Mouse (Mus musculus) spleen, postnatal 36 days (tissue): ENCODE measurements around the gene B4galt5.
A peak's percentile ranks its signal among the peaks of the same experiment; 100 is the strongest.

Source experiments
- DNase-seq, 2 experiments: peaks; one replicate each; pipeline ENCODE4 v3.0.0; 2022; ENCODE audit warnings: low spot score in 2 of 2, mixed read lengths in 1 of 2

The B4galt5 gene

GRCm38 (mm10) chr2:167332336-167332987 is 16.5 kb downstream of the B4galt5 start:
- DNase-seq, result no peak

- DNase-seq, result no peak
These were observed 17.5 kb downstream of the B4galt5 start for GRCm38 (mm10) chr2:167331432-167331921.

DNA sequence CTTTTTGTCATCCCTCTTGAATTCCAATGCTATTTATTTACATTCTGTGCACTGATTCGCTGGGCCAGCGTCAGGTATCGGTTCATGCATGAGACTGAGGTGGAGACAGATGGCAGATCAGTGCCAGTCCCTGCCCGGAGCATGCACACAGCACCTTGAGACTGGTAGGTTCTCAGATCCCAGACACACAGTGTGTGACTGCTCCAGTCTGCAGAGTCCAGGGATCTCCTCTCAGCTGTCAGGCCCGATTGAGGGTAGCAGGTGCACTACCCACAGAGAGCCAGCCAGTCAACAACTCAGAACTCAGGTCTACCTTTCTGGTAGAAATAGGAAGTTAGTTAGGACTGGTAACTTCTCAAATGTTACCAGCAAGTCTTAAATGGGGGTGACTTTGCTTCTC is 18.4 kb downstream of the B4galt5 start:
- DNase-seq, result no peak

DNA sequence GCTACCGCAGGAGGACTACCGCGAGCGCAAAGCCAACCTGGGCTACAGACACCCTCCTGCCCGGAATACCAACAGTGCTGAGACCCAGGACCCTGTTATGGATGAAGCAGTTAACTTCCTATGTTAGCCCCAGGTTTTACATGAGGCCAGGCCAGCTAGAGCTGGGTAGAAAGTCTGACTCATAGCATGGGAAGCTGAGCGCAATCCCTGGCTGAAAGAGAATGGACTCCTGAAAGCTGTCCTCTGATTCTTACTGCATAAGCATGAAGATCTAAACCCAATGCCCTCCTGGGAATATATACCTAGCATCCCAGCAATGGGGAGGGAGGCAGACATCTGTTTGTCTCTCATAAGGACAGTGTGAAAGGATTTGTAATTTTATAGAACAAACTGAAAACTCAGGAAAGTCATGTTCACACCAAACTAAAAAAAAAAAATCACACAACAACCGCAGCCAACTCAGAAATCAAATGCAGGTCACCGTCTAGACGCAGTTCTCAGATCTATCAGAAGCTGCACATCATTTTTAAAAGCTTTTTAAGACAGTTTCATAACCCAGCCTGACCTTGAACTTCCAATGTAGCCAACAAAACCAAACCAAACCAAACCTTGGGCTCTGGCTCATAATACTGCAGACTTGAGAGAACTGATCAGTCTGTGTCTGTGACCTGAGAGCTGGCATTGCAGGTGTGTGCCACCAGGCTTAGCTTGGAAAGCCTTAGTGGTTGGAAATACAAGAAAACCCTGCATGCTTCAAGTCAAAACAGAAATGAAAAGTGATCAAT is 19.3 kb downstream of the B4galt5 start:
- DNase-seq, result no peak

GRCm38 (mm10) chr2:167328340-167328739 is 20.6 kb downstream of the B4galt5 start:
- DNase-seq, result no peak

- no peak for DNase-seq
These were observed 22.4 kb downstream of the B4galt5 start for GRCm38 (mm10) chr2:167326582-167326981.

- DNase-seq, result no peak
These were observed 24.6 kb downstream of the B4galt5 start for GRCm38 (mm10) chr2:167324151-167324930.

DNA sequence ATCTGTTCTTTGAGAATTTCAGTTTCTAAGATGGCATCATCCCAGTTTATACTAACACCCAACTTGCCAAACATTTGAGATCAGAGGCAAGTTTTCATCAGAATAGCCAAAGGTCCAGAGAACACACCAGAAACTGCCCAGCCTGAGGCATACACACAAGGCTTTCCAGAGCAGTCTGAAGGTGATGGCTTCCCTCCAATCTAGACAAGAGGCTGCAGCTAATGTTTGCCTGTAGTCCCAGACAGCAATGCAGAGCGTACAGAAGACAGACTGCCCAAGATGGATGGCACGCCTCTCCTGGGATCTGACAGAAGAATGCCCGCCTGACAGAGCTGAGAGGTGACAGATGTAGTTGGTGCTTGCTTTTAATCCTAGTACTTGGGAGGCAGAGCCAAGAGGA is 25.9 kb downstream of the B4galt5 start:
- DNase-seq, result no peak

GRCm38 (mm10) chr2:167321372-167321771 is 27.6 kb downstream of the B4galt5 start:
- DNase-seq, result no peak

- no peak for DNase-seq
These were observed 30.0 kb downstream of the B4galt5 start for GRCm38 (mm10) chr2:167318981-167319380.

DNA sequence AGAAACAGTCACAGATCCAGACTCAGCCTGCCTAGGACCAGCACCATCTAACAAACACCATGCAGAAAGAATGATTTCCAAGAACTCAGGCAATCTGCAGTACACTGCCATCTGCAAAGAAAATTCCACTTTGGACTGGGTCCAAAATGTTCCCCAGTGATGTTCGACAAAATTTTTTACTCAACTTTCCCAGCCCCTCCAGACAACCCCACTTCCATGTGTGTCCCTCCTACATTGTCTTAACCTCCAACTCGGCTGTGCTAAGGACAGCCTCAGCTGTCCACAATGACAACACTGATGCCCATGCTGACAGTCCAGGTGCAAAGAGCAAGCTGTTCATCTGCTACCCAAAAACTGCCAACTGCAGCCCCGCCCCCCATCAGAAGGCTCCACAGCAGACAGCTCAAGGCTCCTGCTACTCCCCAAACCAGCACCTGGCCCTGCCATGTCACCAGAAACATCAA is 32.2 kb downstream of the B4galt5 start:
- DNase-seq, result no peak

GRCm38 (mm10) chr2:167314491-167314890 is 34.5 kb downstream of the B4galt5 start:
- no peak for DNase-seq

DNA sequence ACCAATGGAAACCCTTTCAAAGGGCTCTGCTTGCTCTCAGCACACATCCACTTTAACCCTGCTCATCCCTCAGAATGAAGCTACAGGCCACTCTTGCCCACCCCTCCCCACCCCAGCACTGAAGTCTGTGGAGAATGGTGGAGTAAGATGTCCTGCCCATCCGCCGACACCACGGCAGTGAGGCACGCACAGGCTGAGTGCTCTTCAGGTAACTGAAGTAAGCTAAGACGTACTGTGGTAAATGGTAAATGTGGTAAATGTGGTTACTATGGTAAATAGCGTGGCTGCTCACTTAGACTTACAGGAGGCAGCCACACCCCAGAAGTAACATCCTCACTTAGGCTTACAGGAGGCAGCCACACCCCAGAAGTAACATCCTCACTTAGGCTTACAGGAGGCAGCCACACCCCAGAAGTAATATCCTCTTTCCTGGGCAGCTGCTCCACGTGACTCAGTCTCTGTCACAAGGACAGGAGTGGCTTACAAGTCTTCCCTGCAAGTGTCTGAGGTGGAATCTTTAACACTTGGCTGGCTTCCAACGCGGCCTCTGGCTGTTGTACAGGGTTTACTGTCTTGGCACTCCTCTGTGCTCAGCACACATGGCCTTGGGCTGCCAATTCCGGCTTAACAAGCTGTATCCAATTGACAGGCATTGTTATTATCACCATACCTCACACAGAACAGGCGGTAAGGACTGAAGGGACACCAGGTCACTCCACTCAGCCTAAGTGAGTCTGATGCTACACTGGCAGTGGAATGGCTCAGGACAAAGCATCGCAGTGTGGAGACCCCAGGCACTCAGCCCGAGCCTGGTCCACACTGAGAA is 35.3 kb downstream of the B4galt5 start:
- DNase-seq, result peak; percentile 49 to 55

DNA sequence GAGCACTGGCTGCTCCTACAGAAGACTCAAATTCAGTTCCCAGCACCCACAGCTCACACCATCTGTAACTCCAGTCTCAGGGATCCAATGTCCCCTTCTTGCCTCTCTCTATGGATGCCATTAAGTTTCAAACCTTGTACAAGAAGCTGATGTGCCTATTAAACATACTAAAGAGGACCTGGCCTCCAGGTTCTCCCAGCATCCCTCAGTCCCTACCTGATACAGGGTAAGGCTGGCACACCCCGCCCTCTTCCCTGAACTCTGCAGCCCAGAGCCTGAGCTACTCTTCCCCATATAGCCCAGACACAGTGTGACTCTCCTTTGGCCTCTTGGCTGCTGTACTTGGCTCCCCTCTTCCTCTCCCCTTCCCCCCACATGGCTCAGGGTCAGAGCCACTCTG is 38.9 kb downstream of the B4galt5 start:
- DNase-seq, result no peak

DNA sequence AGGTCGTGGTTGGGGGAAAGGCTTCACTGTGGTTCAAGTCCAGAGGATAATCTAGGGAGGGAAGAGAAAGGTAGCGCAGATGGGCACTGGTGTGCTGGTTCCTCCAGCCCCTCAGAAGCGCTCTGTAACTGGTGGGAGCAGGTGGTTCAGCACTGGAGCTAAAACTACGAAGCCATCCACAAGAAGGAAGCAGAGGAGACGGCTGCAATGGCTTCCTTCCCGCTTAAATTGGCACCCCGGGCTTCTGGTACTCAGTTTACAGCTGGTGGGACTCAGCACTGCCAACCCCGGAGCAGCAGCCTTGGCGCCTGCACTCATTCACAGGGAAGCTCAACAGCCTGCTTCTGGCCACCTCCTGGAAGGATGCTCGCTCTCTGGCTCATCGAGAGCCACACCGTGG is 39.7 kb downstream of the B4galt5 start:
- DNase-seq, result no peak

DNA sequence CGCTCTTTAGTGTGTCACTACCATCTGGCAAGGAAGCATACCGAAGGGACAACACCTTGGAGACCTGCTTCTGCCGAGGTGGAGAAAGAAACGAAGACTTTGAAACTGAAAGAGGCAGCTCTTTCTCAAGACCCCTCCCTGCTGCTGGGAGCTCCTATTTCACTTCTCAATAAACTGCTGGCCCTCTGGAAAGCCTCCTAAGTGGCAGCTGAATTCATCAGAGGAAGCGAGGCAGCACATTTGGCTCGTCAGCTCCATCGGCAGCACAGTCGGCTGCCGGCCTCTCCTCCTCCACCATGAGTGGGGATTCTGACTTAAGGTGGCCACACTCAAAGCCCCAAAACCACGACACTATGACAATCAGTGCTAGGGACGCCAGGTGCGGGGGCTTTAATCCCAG is 41.3 kb downstream of the B4galt5 start:
- DNase-seq, result no peak

DNA sequence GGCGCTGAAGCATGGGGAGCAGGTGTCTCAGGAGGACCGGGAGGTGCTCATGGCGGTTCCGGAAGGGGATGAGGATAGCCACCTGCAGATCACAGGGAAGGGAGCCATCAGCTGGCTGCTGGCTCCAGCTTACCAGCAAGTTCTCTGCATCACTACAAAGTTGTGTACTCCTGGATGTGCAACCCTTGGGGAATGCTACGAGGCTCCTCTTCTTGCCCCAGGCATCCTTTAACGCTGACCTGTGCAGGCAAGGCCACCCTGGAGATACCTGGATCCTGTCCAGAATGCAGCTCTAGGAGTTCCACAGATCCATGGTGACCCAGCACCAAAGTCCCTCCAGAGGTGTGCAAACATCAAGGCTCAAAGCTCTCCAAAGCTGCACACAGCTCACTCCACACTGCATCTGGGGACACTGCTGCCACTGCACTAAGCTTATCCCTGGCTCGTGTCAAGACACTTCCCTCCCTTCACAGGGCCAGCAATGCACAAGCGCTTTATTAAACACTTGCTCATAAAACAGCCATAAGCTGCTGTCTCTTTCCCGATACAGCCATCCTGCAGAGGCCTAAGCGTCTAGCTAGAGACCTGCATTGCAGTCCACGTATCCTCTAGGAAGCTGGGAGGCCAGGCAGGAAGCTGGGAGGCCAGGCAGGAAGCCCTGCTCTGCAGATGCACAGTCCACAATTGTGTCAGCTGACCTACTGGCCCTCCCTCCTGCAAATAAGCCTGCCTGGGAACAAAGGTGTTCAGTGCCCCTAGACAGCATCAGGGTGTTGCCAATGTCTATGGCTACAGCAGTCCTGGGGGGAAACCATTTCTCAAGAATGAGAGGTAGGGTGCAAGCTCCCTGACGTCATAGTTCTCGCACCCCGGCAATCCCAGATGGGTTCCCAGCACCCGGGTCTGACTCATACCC is 42.1 kb downstream of the B4galt5 start:
- DNase-seq, result no peak

DNA sequence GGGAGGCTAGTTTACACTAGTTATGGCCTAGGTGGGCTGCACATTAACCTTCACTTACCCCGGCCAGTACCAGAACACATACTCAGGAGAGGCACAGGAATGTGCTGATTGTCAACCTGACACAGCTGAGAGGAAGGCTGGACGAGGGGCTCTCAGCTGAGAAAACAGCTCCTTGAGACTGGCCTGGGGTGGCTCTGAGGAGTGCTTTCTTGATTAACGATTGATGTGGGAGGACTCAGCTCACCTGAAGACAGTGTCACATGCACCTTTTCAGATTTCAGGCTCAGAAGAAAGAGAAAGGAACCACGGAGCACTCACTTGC is 42.7 kb downstream of the B4galt5 start:
- no peak for DNase-seq

- DNase-seq, result no peak
These were observed 43.4 kb downstream of the B4galt5 start for GRCm38 (mm10) chr2:167305382-167306272.
